In the genomic region with DNA sequence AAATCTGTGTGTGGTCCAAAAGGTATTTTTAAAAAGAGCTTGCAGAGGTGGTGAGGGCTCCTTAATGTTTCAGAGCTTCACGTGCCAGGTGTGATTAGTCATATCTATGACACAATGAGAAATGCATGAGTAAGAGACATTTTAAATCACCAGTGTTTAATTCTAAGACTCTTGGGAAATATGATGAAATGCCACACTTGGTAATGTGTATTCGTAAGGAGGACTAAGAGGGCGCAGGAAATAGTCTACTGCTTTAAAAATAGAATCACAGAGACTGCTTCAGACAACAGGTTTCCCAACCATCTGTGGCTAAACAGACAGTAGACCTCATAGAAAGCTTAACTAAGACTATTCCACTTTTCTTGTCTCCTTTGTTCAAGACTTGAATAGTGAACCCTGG, we compare ENCODE assay signal across 16 mouse cellular contexts.
"Had no signal": no experiment of that assay in that cellular context is flagged by ENCODE, and none has a peak within 500 bp of the region (broad histone marks: within the 10 kb centered on the region; RNA-seq: fewer than 3 reads in every experiment).

No protein-coding gene starts in this region.

- ATAC-seq: intestine, postnatal 0 days; liver, embryonic 12.5 days had no signal

- DNase-seq: kidney, adult 2 months; kidney, postnatal 10 days; kidney, postnatal 36 days; liver; lung, adult 2 months; lung, postnatal 4 days; midbrain, embryonic 14.5 days; right cerebral cortex, postnatal 14 days; spleen, adult 18-20 months; thymus, postnatal 25 days had no signal

- H3K9ac ChIP-seq: limb, embryonic 13.5 days; liver, embryonic 12.5 days; liver, embryonic 15.5 days had no signal

- H3K27me3 ChIP-seq: limb, embryonic 13.5 days; liver, embryonic 12.5 days; liver, embryonic 15.5 days had no signal

- H3K27ac ChIP-seq: limb, embryonic 10.5 days; limb, embryonic 13.5 days; liver, embryonic 12.5 days; liver, embryonic 15.5 days had no signal

- H3K4me1 ChIP-seq: limb, embryonic 10.5 days; liver, embryonic 12.5 days; liver, embryonic 15.5 days had no signal

- H3K4me3 ChIP-seq: limb, embryonic 10.5 days; limb, embryonic 13.5 days; liver, embryonic 12.5 days; liver, embryonic 15.5 days had no signal

- H3K36me3 ChIP-seq: limb, embryonic 10.5 days; limb, embryonic 13.5 days; liver, embryonic 12.5 days; liver, embryonic 15.5 days had no signal

- H3K4me2 ChIP-seq: limb, embryonic 13.5 days; liver, embryonic 12.5 days; liver, embryonic 15.5 days; midbrain, embryonic 11.5 days had no signal

- H3K9me3 ChIP-seq: limb, embryonic 10.5 days; limb, embryonic 13.5 days; liver, embryonic 12.5 days; liver, embryonic 15.5 days had no signal
